Mouse (Mus musculus): ENCODE measurements around the gene Creb5.

The Creb5 gene

DNA sequence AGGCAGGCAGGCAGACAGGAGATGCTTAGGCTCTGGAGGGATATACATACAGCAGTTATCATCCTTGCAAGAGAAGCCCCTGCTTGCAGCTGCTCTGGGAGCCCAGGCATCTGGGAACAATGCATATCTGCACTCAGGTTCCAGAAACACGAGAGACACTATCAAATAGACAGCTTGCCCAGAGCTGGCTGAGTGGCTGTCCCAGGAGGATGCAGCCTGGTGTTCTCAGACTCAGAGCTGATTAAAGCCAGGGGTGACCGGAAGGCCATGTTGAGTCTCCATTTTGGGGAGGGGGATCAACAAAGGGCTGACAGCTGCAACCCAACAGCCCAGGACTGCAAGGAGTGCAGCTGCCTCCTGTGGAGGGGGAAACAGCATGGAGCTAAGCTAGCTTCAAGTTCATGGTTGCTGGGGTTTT is 258.4 kb downstream of the Creb5 start:
- DNase-seq (ENCODE audit: low spot score in 2 of 2) = no peak

GRCm38 (mm10) chr6:53545989-53546388 is 258.9 kb downstream of the Creb5 start:
- DNase-seq (ENCODE audit: low spot score in 2 of 2) = no peak

DNA sequence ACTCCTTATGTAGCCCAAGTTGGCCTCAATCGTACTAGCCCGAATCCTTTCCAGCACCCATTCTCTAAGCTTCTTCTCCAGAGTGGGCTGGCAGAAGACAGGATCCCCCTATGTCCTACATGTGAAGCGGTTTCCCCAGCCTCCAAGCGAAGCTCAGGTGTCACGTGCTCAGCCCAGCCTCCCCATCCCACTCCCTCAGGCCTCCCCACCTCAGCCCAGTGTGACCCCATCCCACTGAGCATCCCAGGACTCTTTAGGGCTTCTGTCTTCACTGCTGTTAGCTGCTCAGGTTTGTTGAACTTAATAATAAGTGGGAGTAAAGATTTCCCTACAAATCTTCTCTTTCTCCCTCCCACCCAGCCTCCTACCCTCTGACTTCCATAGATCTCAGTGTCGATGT is 261.2 kb downstream of the Creb5 start:
- DNase-seq (ENCODE audit: low spot score in 2 of 2) = no peak

GRCm38 (mm10) chr6:53549409-53549808 is 262.3 kb downstream of the Creb5 start:
- DNase-seq (ENCODE audit: low spot score in 2 of 2) = no peak

DNA sequence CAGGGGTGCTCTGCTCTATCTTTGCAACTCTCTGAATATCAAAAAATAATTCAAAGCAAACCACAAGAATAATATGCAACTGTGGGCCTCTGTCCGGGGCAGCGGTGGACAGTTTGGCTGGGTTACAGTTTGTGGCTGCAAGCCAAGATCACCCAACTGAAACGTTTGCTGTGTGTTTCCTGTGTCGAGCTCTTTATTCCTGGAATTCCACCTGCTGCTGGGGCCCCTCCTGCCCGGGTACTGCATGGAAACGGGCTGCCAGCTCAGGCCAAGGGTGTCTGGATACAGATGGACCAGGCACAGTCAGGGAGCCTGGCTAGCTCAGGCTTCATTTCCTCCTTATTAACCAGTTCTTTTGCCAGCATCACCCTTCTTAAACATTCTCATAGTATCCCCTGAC is 269.0 kb downstream of the Creb5 start:
- no peak for DNase-seq (ENCODE audit: low spot score in 2 of 2)

- no peak for DNase-seq (ENCODE audit: low spot score in 2 of 2)
Observed at GRCm38 (mm10) chr6:53560928-53561327, 273.9 kb downstream of the Creb5 start.

GRCm38 (mm10) chr6:53562586-53562985 is 275.5 kb downstream of the Creb5 start:
- DNase-seq (ENCODE audit: low spot score in 2 of 2) = no peak

DNA sequence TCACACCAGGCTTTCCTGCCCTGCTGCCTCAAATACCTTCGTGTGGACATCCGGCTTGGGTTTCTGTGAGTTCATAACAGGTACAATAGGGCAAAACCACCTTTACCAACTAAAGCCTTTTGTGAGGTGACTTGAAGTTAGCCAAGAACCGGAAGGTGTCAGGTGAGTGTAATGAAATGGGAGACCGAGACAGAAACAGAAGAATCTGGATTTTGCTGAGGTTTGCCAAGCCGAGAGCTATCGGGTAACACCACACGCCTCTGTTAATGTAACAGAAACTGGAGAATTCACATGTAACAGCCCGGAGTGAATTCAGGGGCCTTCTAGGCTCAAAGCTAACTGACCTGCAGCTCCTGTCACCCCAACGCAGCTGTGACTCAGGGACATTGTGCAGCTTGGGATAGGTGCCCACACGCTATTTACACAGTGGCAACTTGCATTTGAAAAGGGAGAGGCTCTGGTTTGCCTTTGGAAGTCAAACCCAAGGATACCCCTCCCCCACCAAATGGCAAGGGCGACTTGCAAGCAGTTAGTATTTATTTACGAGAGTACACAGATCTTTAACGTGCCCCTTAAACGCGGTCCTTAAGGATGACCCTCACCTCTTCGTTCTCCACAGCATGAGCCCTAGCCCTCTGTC is 276.6 kb downstream of the Creb5 start:
- DNase-seq (ENCODE audit: low spot score in 2 of 2) = no peak

DNA sequence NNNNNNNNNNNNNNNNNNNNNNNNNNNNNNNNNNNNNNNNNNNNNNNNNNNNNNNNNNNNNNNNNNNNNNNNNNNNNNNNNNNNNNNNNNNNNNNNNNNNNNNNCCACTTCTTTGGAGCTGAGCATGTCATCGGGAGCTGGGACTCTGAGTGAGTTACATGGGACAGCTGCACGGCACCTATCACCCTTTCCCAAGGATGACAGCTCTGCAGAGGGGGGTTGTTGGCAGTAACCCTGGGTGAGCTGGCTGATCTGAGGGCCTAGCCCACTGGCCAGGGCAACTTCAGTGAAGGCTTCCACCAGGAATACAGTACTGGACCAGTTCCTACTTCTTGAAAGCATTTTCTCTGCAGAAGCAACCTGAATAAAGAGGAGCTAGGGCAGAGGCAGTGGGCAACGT is 282.4 kb downstream of the Creb5 start:
- DNase-seq (ENCODE audit: low spot score in 2 of 2) = no peak

DNA sequence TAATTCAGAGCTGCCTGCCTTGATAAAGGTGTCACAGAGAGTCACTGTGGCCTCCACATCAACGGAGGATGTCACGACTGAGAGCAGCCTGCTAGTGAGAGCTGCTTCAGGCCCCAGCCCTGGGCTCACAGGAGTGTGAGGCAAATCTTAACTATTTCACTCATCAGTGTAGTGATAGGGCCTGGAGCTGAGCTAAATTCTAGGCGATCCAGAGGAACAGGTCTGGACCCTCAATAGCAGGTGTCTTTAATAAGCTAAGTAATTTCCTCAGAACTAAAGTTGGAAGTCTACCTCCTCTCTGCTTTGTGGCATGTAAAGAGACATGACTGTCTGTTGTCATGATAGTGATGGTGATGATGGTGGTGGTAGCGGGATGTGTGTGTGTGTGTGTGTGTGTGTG is 283.8 kb downstream of the Creb5 start:
- no peak for DNase-seq (ENCODE audit: low spot score in 2 of 2)

GRCm38 (mm10) chr6:53571571-53572122 is 284.6 kb downstream of the Creb5 start:
- DNase-seq (ENCODE audit: low spot score in 2 of 2) = no peak

DNA sequence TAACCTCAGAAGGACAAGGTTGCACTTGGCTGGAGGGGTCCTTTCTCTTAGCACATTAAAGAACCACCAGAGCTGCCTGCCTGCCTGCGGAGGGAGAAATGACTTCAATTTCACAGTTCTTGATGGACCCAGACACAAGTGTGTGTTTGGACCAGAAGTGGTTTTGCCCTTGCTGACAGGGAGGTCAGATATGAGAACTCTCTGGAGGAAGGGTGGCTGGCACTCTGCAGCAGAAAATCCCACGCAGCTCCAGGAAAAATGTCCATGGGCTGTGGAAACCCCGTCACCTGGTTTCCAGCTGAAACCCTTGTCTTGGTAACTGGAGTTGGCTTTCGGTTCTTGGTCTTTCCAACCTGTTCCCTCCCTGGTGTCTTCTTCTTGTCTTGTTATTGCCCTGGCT is 285.4 kb downstream of the Creb5 start:
- no peak for DNase-seq (ENCODE audit: low spot score in 2 of 2)

DNA sequence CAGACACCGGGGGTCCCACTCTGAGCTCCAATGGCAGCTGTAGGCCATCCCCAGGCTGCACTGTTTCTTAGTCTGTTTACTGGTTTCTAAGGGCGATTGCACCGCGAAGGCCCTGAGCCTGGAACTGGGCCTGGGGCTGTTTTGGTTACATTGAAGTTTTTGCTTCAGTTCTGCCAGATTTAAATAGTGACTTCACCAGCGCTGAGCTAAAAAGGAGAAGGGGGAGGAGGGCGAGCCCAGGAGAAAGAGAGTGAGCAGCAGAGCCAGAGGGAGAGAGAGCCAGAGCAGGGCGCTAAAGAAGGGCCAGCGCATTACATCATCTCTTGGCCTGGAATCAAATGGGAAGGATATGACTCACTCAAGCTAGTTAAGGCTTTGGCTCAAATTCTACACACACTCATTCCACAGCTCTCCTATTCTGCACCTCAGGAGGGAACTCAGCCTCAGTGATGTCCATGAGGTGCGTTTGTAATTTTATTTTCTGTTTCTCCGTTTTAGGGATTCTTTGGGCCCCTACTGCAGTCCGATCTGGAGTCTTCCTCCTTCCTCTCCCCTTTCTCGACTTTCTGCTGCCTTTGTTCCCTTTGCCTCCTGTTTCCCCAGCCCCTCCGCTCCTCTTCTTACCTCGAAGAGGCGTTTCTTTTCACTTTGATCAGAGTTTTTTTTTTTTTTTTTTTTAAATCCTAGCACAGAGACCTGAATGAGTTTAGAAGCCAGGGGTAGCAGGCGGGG is 286.1 kb downstream of the Creb5 start:
- no peak for DNase-seq (ENCODE audit: low spot score in 2 of 2)

DNA sequence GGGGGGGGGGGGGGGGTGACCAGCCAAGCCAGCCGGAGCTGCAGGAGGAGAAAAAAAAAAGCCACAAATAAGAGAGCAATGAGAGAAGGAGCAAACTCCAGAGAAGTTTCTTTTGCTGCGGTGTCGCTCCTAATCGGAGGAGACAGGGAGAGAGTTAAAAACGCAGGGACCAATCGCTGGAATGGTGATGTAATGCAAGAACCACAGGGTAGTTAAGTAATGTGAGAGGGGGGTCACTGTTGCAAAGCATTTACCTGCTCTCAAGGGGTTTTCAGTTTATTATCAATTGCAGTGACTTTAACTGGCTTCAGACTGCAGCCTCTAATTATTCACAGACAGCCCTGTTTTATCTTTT is 286.6 kb downstream of the Creb5 start:
- DNase-seq (ENCODE audit: low spot score in 2 of 2) = no peak

GRCm38 (mm10) chr6:53574097-53574496 is 287.0 kb downstream of the Creb5 start:
- no peak for DNase-seq (ENCODE audit: low spot score in 2 of 2)

DNA sequence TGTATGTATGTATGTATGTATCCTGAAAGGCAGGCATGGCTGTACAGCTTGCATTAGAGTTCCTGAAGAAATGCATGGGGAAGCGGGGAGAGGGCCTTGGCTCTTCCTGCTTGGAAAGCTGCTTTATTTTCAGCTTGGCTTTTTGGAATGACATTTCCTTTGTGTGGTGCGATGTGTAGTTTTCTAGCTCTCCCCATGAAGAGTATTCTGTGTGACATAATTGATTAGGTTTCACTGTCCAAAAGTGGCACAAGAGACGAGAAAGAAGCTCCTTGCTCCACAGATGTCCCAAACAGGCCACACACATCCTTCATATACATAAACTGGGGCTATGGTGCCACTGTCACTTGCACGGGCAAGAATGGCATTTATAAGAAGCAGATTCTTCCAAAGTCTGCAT is 288.1 kb downstream of the Creb5 start:
- no peak for DNase-seq (ENCODE audit: low spot score in 2 of 2)

DNA sequence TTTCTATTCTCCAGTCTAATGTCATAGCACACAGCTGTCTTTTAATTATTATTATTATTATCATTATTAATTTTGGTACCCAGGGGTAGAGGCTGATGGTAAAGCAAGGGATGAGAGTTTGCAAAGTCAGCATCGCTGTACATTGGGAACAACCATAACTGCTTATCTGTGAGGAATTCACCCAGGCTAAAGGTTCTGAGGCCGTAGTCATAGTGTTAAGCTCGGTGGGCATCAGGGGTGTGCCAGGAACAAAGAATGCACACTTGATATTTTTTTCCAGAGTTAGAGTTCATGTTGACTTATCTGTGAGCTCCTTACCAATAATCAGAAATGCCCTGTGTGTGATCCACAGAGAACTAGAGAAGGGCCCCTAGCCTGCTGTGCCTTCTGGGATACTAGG is 288.8 kb downstream of the Creb5 start:
- no peak for DNase-seq (ENCODE audit: low spot score in 2 of 2)

DNA sequence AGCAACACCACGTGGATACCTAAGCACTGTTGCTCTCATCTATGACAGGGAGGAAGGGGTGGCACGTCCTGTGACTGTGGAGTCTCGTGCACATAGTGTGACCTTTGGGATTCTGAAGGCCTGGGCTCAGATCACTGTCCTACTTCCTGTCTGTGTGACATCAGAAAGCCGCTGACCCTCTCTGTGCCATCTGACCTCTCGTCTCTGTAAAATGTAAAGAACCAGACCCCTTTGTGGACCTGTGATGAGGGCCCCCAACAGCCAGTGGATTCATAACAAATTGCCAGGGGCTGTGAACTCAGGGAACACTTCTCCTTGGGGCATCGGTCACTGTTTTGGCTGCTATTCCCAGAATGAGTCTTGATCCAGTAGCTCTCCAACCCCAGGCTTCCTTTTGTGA is 289.8 kb downstream of the Creb5 start:
- DNase-seq (ENCODE audit: low spot score in 2 of 2) = no peak

- DNase-seq (ENCODE audit: low spot score in 2 of 2) = no peak
Observed at GRCm38 (mm10) chr6:53577776-53578175, 290.7 kb downstream of the Creb5 start.

DNA sequence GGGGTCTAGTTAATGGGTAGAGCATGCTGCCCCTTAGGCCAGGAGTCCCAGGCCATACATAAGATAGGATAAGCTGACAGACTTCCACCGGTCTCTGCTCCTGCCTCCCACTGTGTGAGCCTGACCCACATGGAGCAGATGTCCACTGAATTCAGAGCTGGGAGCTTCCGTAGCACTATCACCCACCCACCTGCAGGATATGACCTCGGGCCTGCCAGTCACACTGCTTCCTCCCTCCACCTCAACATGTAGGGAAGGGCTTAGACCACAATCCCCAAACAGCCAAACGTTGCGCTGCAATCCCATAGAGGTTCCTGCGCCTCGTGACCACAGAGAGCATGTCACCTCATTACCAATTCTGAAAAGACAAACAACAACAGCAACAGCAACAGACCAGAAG is 293.3 kb downstream of the Creb5 start:
- no peak for DNase-seq (ENCODE audit: low spot score in 2 of 2)

DNA sequence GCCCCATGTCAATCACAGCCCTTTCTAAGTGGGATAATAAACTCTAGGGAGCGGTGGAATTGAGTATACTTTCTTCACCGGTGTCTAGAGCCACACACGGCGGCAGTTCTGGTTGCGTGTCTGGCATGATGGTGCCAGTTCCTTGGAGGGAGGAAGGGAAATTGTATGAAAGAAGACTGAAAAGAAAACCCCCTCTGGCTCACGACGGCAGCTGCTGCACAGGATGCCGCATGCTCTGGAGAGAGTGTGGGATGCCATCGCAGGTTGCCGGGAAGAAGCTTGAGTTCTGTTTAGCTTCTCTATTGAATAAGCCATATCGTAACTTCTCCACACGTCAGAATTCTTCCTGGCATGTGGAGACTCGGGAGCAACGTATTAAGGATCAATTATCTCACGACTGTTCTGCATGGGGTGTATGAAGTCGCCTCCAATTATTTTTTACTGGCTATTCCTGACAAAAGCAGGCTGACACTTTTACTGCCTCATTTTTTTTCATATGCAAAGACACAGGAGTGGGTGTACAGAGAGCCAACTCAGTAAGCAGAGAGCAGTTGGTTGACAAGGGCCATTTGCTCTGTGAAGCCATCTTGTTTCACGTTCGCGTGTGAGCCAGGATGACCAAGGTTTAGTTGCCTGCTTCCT is 296.3 kb downstream of the Creb5 start:
- DNase-seq (ENCODE audit: low spot score in 2 of 2) = no peak

GRCm38 (mm10) chr6:53584718-53585405 is 297.8 kb downstream of the Creb5 start:
- peak; percentile 26 to 36 for DNase-seq (ENCODE audit: low spot score in 2 of 2)

All from thymus, postnatal 10 days (tissue).